Mouse (Mus musculus) intestine, embryonic 15.5 days (tissue): Measurements from ENCODE around the gene Tfe3. TPM values are rescaled to one million over a fixed set of nuclear protein-coding genes. Genes with fewer than 3 reads are reported as not detected.
"Not testable (repeated sequence)": the region's sequence is repeated elsewhere in the genome, so short reads cannot be mapped to it uniquely, and the experiment has no call there.

Experiments used
- ATAC-seq: fragments of 200-750 bp; cut with Nextera tagmentation; 2 replicates; pipeline ENCODE4 v1.8.0; 2017; ENCODE audit warnings: moderate TSS enrichment, moderate library complexity
- H3K27ac ChIP-seq: fragments of 300-500 bp; sonication (generic); 2 replicates; pipeline ENCODE4 v1.5.1; 2015; ENCODE audit warnings: mild to moderate bottlenecking, inconsistent platforms
- H3K27me3 ChIP-seq: fragments of 300-500 bp; sonication (generic); replicated peaks from 2 replicates; pipeline ENCODE4 v1.6.1; 2015; ENCODE audit warnings: inconsistent platforms
- H3K36me3 ChIP-seq: fragments of 300-500 bp; sonication (generic); 2 replicates; pipeline ENCODE4 v1.6.1; 2015; ENCODE audit warnings: inconsistent platforms
- H3K4me1 ChIP-seq: fragments of 300-500 bp; sonication (generic); replicated peaks from 2 replicates; pipeline ENCODE4 v1.6.1; 2015; ENCODE audit warnings: inconsistent platforms
- H3K4me2 ChIP-seq: fragments of 300-500 bp; sonication (generic); replicated peaks from 2 replicates; pipeline ENCODE4 v1.6.1; 2015; ENCODE audit warnings: mild to moderate bottlenecking, inconsistent platforms
- H3K4me3 ChIP-seq: fragments of 300-500 bp; sonication (generic); replicated peaks from 2 replicates; pipeline ENCODE4 v1.5.1; 2015; ENCODE audit warnings: inconsistent platforms
- H3K9ac ChIP-seq: fragments of 300-500 bp; sonication (generic); 2 replicates; pipeline ENCODE4 v1.6.1; 2015; ENCODE audit warnings: inconsistent platforms
- H3K9me3 ChIP-seq: fragments of 300-500 bp; sonication (generic); 2 replicates; pipeline ENCODE4 v1.6.1; 2016; ENCODE audit warnings: inconsistent platforms
- WGBS: fragments of 180-500 bp; shearing (Covaris S2); methylation state at CpG from one replicate; pipeline ENCODE4 v1.1.7; 2015; 5-methylcytosine and 5-hydroxymethylcytosine counted together
- polyA plus RNA-seq: library from polyadenylated mRNA; unstranded; fragments of >200 nt; fragmentation: Nextera tagmentation; extraction: Ambion mirVana; gene quantifications from 2 replicates; pipeline ENCODE4 v1.2.1, GENCODE M21; 2015

The Tfe3 gene
- polyA plus RNA-seq, result 23.0 and 23.9 TPM in 2 replicates

GRCm38 (mm10) chrX:7762137-7762920, at the start of gene Tfe3:
Gene Tfe3, plus strand, starts transcription at chrX:7762560.
- Histone ChIP-seq H3K36me3 (no peaks in the 10 kb centered on the region), H3K9ac (peak within 1 kb of the TSS; percentile 69), H3K27me3 (no peaks in the 10 kb centered on the region), H3K4me3 (peak within 1 kb of the TSS; percentile 62), H3K4me2 (peak within 1 kb of the TSS; percentile 68), H3K4me1 (peaks cover 7% of the 10 kb centered on the region; the same call in 1 of the 2 replicates), H3K27ac (peak within 1 kb of the TSS; percentile 70), H3K9me3 (no peaks in the 10 kb centered on the region)
- 12% methylated on average over 37 of the region's 38 CpGs for WGBS
- peak; percentile 95 for ATAC-seq

- H3K9ac ChIP-seq, result 0 out of 2 replicates have a peak overlapping the region, but pooled peaks have one; percentile 20
- not testable (repeated sequence) for ATAC-seq
Observed at GRCm38 (mm10) chrX:7713764-7714134, 48.6 kb upstream of the Tfe3 start.

GRCm38 (mm10) chrX:7714135-7714899, 48.0 kb upstream of the Tfe3 start, which contains the start of gene Wdr45:
Gene Wdr45, plus strand, starts transcription at chrX:7714333.
- Histone ChIP-seq H3K4me3 (peak within 1 kb of the TSS; percentile 30), H3K9ac (0 out of 2 replicates have a peak within 1 kb of the TSS, but pooled peaks have one; percentile 20), H3K4me2 (peak within 1 kb of the TSS; percentile 41)
- H3K36me3 ChIP-seq, H3K9me3 ChIP-seq, H3K27me3 ChIP-seq, H3K27ac ChIP-seq, H3K4me1 ChIP-seq: not testable (repeated sequence)
- peak; percentile 98 for ATAC-seq
- WGBS, result 23% methylated on average over 53 of the region's 60 CpGs

More at GRCm38 (mm10) chrX:7713764-7714134, 48.6 kb upstream of the Tfe3 start:
- H3K4me1 ChIP-seq, H3K27ac ChIP-seq, H3K36me3 ChIP-seq, H3K27me3 ChIP-seq, H3K9me3 ChIP-seq: not testable (repeated sequence)
- H3K4me3 ChIP-seq, result peak overlapping the region; percentile 30
- 21% methylated on average over 6 of the region's 12 CpGs for WGBS
- peak overlapping the region; percentile 41 for H3K4me2 ChIP-seq

- not testable (repeated sequence) for H3K9me3 ChIP-seq, H3K9ac ChIP-seq, H3K36me3 ChIP-seq, ATAC-seq, H3K27me3 ChIP-seq, H3K4me1 ChIP-seq, H3K4me3 ChIP-seq, H3K27ac ChIP-seq, H3K4me2 ChIP-seq
- WGBS, result 33% methylated on average over 1 of the region's 1 CpGs
Observed at GRCm38 (mm10) chrX:7716058-7716457, 46.3 kb upstream of the Tfe3 start.

GRCm38 (mm10) chrX:7721514-7722281, 40.7 kb upstream of the Tfe3 start, which contains the start of gene Gm45208:
Gene Gm45208, plus strand, starts transcription at chrX:7722245.
- 19% methylated on average over 22 of the region's 22 CpGs for WGBS
- H3K27me3 ChIP-seq, result no peaks in the 10 kb centered on the region
- peak within 1 kb of the TSS; percentile 61 for H3K4me2 ChIP-seq
- peak within 1 kb of the TSS; percentile 52 for H3K4me3 ChIP-seq
- H3K27ac ChIP-seq, result peak within 1 kb of the TSS; percentile 84
- H3K4me1 ChIP-seq, result no peaks in the 10 kb centered on the region
- H3K9ac ChIP-seq, result peak within 1 kb of the TSS; percentile 51
- peaks cover 2% of the 10 kb centered on the region; the same call in 1 of the 2 replicates for H3K36me3 ChIP-seq
- H3K9me3 ChIP-seq, result no peaks in the 10 kb centered on the region
- ATAC-seq, result peak; percentile 96

GRCm38 (mm10) chrX:7722282-7722611, 40.1 kb upstream of the Tfe3 start:
- peak overlapping the region; percentile 51 for H3K9ac ChIP-seq
- H3K4me1 ChIP-seq, result no peaks in the 10 kb centered on the region
- 25% methylated on average over 11 of the region's 11 CpGs for WGBS
- H3K27me3 ChIP-seq, result no peaks in the 10 kb centered on the region
- peak; percentile 41; the same call in 1 of the 2 replicates for ATAC-seq
- H3K36me3 ChIP-seq, result peaks cover 2% of the 10 kb centered on the region; the same call in 1 of the 2 replicates
- H3K4me2 ChIP-seq, result peak overlapping the region; percentile 61
- peak overlapping the region; percentile 52 for H3K4me3 ChIP-seq
- H3K27ac ChIP-seq, result peak overlapping the region; percentile 84
- H3K9me3 ChIP-seq, result no peaks in the 10 kb centered on the region

- Histone ChIP-seq H3K4me3 (peak overlapping the region; percentile 52), H3K36me3 (peaks cover 2% of the 10 kb centered on the region; the same call in 1 of the 2 replicates), H3K4me2 (peak overlapping the region; percentile 61), H3K9me3 (no peaks in the 10 kb centered on the region), H3K27me3 (no peaks in the 10 kb centered on the region), H3K9ac (peak overlapping the region; percentile 51), H3K4me1 (0 out of 2 replicates have a peak, but pooled peaks cover 1% of the 10 kb centered on the region), H3K27ac (no peak overlapping the region)
- ATAC-seq, result no peak
- WGBS, result 17% methylated on average over 4 of the region's 4 CpGs
Observed at GRCm38 (mm10) chrX:7722691-7723090, 39.7 kb upstream of the Tfe3 start.

- Histone ChIP-seq H3K4me1 (0 out of 2 replicates have a peak, but pooled peaks cover 3% of the 10 kb centered on the region), H3K4me2 (no peak overlapping the region), H3K36me3 (peaks cover 2% of the 10 kb centered on the region; the same call in 1 of the 2 replicates), H3K27ac (no peak overlapping the region), H3K9ac (no peak overlapping the region), H3K27me3 (no peaks in the 10 kb centered on the region), H3K9me3 (no peaks in the 10 kb centered on the region), H3K4me3 (no peak overlapping the region)
- 83% methylated on average over 7 of the region's 7 CpGs for WGBS
- no peak for ATAC-seq
Observed at GRCm38 (mm10) chrX:7724135-7724534, 38.2 kb upstream of the Tfe3 start.

GRCm38 (mm10) chrX:7725841-7726240, 36.5 kb upstream of the Tfe3 start:
- no peak for ATAC-seq
- WGBS, result 86% methylated on average over 12 of the region's 12 CpGs
- Histone ChIP-seq H3K27ac (no peak overlapping the region), H3K36me3 (peaks cover 2% of the 10 kb centered on the region; the same call in 1 of the 2 replicates), H3K4me3 (no peak overlapping the region), H3K27me3 (no peaks in the 10 kb centered on the region), H3K4me2 (no peak overlapping the region), H3K9ac (no peak overlapping the region), H3K4me1 (0 out of 2 replicates have a peak, but pooled peaks cover 3% of the 10 kb centered on the region), H3K9me3 (no peaks in the 10 kb centered on the region)

GRCm38 (mm10) chrX:7727176-7727575, 35.2 kb upstream of the Tfe3 start:
- Histone ChIP-seq H3K4me3 (no peak overlapping the region), H3K36me3 (peaks cover 2% of the 10 kb centered on the region; the same call in 1 of the 2 replicates), H3K27me3 (no peaks in the 10 kb centered on the region), H3K4me1 (0 out of 2 replicates have a peak, but pooled peaks cover 3% of the 10 kb centered on the region), H3K4me2 (no peak overlapping the region), H3K9me3 (no peaks in the 10 kb centered on the region), H3K27ac (no peak overlapping the region), H3K9ac (no peak overlapping the region)
- no peak for ATAC-seq
- 92% methylated on average over 13 of the region's 13 CpGs for WGBS

GRCm38 (mm10) chrX:7728215-7728921, 34.0 kb upstream of the Tfe3 start, which contains the start of gene Praf2:
Gene Praf2, plus strand, starts transcription at chrX:7728439.
- Histone ChIP-seq H3K27ac (peak within 1 kb of the TSS; percentile 56; the same call in 1 of the 2 replicates), H3K9ac (peak within 1 kb of the TSS; percentile 39), H3K4me2 (peak within 1 kb of the TSS; percentile 52), H3K9me3 (no peaks in the 10 kb centered on the region), H3K27me3 (no peaks in the 10 kb centered on the region), H3K36me3 (peaks cover 2% of the 10 kb centered on the region; the same call in 1 of the 2 replicates), H3K4me3 (peak within 1 kb of the TSS; percentile 49), H3K4me1 (0 out of 2 replicates have a peak, but pooled peaks cover 3% of the 10 kb centered on the region)
- 17% methylated on average over 42 of the region's 42 CpGs for WGBS
- peak; percentile 95 for ATAC-seq
